Mouse (Mus musculus) limb, embryonic 14.5 days (tissue): ENCODE measurements around the gene Vegfc. TPM values are rescaled to one million over a fixed set of nuclear protein-coding genes. Genes with fewer than 3 reads are reported as not detected.

ENCODE experiments used
- ATAC-seq: fragments of 200-750 bp; cut with Nextera tagmentation; 2 replicates; pipeline ENCODE4 v1.8.0; 2017; ENCODE audit warnings: low read depth, moderate number of reproducible peaks, moderate TSS enrichment; ENCODE audit not compliant: low FRiP score
- DNase-seq: peaks from one replicate; pipeline ENCODE4 v3.0.0-alpha.2; 2015; ENCODE audit warnings: low spot score
- H3K27ac ChIP-seq: fragments of 300-500 bp; sonication (generic); replicated peaks from 2 replicates; pipeline ENCODE4 v1.5.1; 2014; ENCODE audit warnings: low read depth, mild to moderate bottlenecking, low read length, moderate library complexity, mixed read lengths
- H3K27me3 ChIP-seq: fragments of 300-500 bp; sonication (generic); 2 replicates; pipeline ENCODE4 v1.6.1; 2014; ENCODE audit warnings: low read length, mixed read lengths; ENCODE audit not compliant: control insufficient read depth, insufficient read depth
- H3K36me3 ChIP-seq: fragments of 300-500 bp; sonication (generic); 2 replicates; pipeline ENCODE4 v1.6.1; 2014; ENCODE audit warnings: mild to moderate bottlenecking, low read length, moderate library complexity, mixed read lengths; ENCODE audit not compliant: control insufficient read depth, insufficient read depth
- H3K4me1 ChIP-seq: fragments of 300-500 bp; sonication (generic); 2 replicates; pipeline ENCODE4 v1.6.1; 2014; ENCODE audit warnings: antibody characterized with exemption, low read length, mixed read lengths; ENCODE audit not compliant: control insufficient read depth, insufficient read depth
- H3K4me2 ChIP-seq: fragments of 300-500 bp; sonication (generic); replicated peaks from 2 replicates; pipeline ENCODE4 v1.6.1; 2014; ENCODE audit warnings: low read depth, mild to moderate bottlenecking, low read length, moderate library complexity; ENCODE audit not compliant: severe bottlenecking
- H3K4me3 ChIP-seq: fragments of 300-500 bp; sonication (generic); replicated peaks from 2 replicates; pipeline ENCODE4 v1.5.1; 2014; ENCODE audit warnings: low read length
- H3K9ac ChIP-seq: fragments of 300-500 bp; sonication (generic); 2 replicates; pipeline ENCODE4 v1.6.1; 2014; ENCODE audit warnings: mild to moderate bottlenecking, low read depth, low read length, moderate library complexity; ENCODE audit not compliant: severe bottlenecking
- H3K9me3 ChIP-seq: fragments of 300-500 bp; sonication (generic); 2 replicates; pipeline ENCODE4 v1.6.1; 2016; ENCODE audit warnings: low read length; ENCODE audit not compliant: control insufficient read depth
- POLR2A ChIP-seq: fragments of 200-500 bp; IDR thresholded peaks from 2 replicates; pipeline ENCODE4 v1.8.0; 2012; ENCODE audit warnings: inconsistent platforms, mild to moderate bottlenecking, moderate library complexity, borderline replicate concordance; ENCODE audit not compliant: insufficient read depth, insufficient read length; ENCODE audit errors: extremely low read depth
- WGBS: fragments of 180-500 bp; shearing (Covaris S2); extraction: QIAGEN DNeasy Blood & Tissue Kit; methylation state at CpG from one replicate; pipeline ENCODE4 v1.1.7; 2014; 5-methylcytosine and 5-hydroxymethylcytosine counted together
- polyA plus RNA-seq, 2 experiments: library from polyadenylated mRNA; depleted of rRNA in 1 of 2; stranded (reverse) in 1 of 2; unstranded in 1 of 2; fragments of >200 nt; fragmentation: Nextera tagmentation in 1 of 2; extraction: Ambion mirVana in 1 of 2; gene quantifications; 2 replicates each; pipeline versions ENCODE4 v1.2.1 to v1.2.3; 2012 to 2014

Vegfc gene
- polyA plus RNA-seq, 2 experiments: 10.6 to 13.1 TPM

DNA sequence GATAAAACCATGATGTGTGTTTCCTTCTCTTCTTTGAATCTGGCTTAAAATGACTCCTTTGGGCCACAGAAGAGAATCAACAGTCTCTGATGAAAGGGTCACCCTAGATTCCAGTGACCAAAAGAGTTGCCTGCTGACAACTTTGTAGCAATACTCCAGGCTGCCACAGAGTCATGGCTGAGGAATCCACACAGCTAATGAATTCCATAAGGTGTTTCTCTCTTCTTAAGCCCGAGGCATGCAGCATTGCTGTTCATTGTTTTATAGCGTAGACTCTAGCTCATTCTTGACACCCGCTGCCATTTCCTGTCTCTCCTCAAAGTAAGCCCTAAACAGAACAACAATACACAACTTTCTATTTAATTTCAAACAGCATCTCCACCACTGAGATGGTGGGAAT is 37.2 kb downstream of the Vegfc start:
- DNase-seq: peak; percentile 50

DNA sequence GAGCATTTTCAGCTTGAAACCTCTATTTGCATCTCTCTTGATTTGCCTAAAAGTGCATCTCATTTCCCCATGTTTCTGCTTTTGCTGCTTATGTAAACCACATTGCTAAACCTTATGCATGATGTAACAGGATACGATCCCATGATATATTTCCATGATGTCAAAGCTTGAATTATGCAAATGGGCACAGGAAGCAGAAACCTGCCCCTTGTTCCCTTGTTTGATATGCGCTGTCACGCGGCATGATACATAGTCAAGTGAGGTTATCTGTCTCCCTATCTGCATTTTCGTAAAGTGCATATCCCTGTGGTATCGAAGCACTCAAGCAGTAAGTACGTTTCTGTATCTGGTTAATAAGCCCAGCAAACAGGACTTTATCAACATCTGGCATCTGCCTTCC is 42.7 kb downstream of the Vegfc start:
- no peaks in the 10 kb centered on the region for H3K36me3 ChIP-seq
- TF ChIP-seq POLR2A: no peak
- no peak overlapping the region for H3K27ac ChIP-seq
- no peak overlapping the region for H3K4me2 ChIP-seq
- ATAC-seq (no peak), DNase-seq (no peak)
- H3K4me3 ChIP-seq: no peak overlapping the region
- no peaks in the 10 kb centered on the region for H3K27me3 ChIP-seq
- no peaks in the 10 kb centered on the region for H3K4me1 ChIP-seq
- WGBS: 89% methylated on average over 7 of the region's 7 CpGs
- H3K9ac ChIP-seq: no peak overlapping the region
- no peaks in the 10 kb centered on the region for H3K9me3 ChIP-seq

More for the DNA sequence above, 37.2 kb downstream of the Vegfc start:
- Histone ChIP-seq H3K4me3 (no peak overlapping the region), H3K4me2 (no peak overlapping the region), H3K4me1 (peaks cover 11% of the 10 kb centered on the region), H3K27ac (no peak overlapping the region), H3K9me3 (no peaks in the 10 kb centered on the region), H3K9ac (no peak overlapping the region), H3K27me3 (no peaks in the 10 kb centered on the region), H3K36me3 (no peaks in the 10 kb centered on the region)
- 8% methylated on average over 3 of the region's 3 CpGs for WGBS
- TF ChIP-seq POLR2A: no peak
- ATAC-seq: 0 out of 2 replicates have a peak, but pooled peaks have one; percentile 53

DNA sequence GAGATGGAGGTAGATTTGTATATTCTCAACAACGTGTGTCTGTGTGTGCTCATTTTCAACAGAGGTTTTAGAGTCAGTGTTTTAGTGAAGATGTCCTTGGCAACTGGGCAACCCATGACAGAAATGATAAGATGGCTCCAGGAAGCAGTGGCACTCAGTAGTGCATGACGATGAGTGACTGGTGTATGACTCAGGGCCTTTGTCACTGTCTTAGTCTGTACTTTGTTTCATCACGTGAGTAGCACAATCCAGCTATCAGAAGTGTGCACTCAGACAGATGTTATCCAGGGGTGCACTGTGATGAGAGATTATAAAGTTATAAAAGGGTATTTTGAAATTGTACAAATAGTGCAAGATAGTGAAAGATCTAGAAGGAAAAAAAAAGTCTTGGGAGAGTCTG is 44.5 kb downstream of the Vegfc start:
- Histone ChIP-seq H3K9me3 (no peaks in the 10 kb centered on the region), H3K36me3 (no peaks in the 10 kb centered on the region), H3K27ac (no peak overlapping the region), H3K4me1 (no peaks in the 10 kb centered on the region), H3K9ac (no peak overlapping the region), H3K4me3 (no peak overlapping the region), H3K4me2 (no peak overlapping the region), H3K27me3 (no peaks in the 10 kb centered on the region)
- DNase-seq (no peak), ATAC-seq (no peak)
- no peak for TF ChIP-seq POLR2A
- WGBS: 82% methylated on average over 3 of the region's 3 CpGs

GRCm38 (mm10) chr8:54122345-54122744 is 44.9 kb downstream of the Vegfc start:
- 38% methylated on average over 1 of the region's 1 CpGs for WGBS
- Histone ChIP-seq H3K27ac (no peak overlapping the region), H3K4me2 (no peak overlapping the region), H3K27me3 (no peaks in the 10 kb centered on the region), H3K9ac (no peak overlapping the region), H3K36me3 (no peaks in the 10 kb centered on the region), H3K4me3 (no peak overlapping the region), H3K4me1 (no peaks in the 10 kb centered on the region), H3K9me3 (no peaks in the 10 kb centered on the region)
- DNase-seq (no peak), ATAC-seq (no peak)
- no peak for TF ChIP-seq POLR2A

GRCm38 (mm10) chr8:54130558-54130957 is 53.2 kb downstream of the Vegfc start:
- Histone ChIP-seq H3K4me2 (no peak overlapping the region), H3K9me3 (no peaks in the 10 kb centered on the region), H3K27me3 (no peaks in the 10 kb centered on the region), H3K36me3 (no peaks in the 10 kb centered on the region), H3K4me3 (no peak overlapping the region), H3K9ac (no peak overlapping the region), H3K4me1 (no peaks in the 10 kb centered on the region), H3K27ac (no peak overlapping the region)
- ATAC-seq (no peak), DNase-seq (no peak)
- no peak for TF ChIP-seq POLR2A
- 93% methylated on average over 2 of the region's 2 CpGs for WGBS

GRCm38 (mm10) chr8:54153240-54153639 is 75.8 kb downstream of the Vegfc start:
- Histone ChIP-seq H3K9me3 (no peaks in the 10 kb centered on the region), H3K36me3 (no peaks in the 10 kb centered on the region), H3K27ac (no peak overlapping the region), H3K4me3 (no peak overlapping the region), H3K27me3 (no peaks in the 10 kb centered on the region), H3K4me2 (no peak overlapping the region), H3K4me1 (no peaks in the 10 kb centered on the region), H3K9ac (no peak overlapping the region)
- no peak for ATAC-seq
- peak; percentile 45 for DNase-seq
- WGBS: 42% methylated on average over 4 of the region's 4 CpGs
- no peak for TF ChIP-seq POLR2A
